Mouse (Mus musculus) forebrain, postnatal 0 days (tissue): ENCODE data around the gene AL607142.1. TPM values are rescaled to one million over a fixed set of nuclear protein-coding genes. Genes with fewer than 3 reads are reported as not detected.
A peak's percentile ranks its signal among the peaks of the same experiment; 100 is the strongest.

Experiments used
- ATAC-seq: fragments of 200-750 bp; cut with Nextera tagmentation; 2 replicates; pipeline ENCODE4 v1.8.0; 2017; ENCODE audit warnings: mild to moderate bottlenecking, moderate library complexity
- DNase-seq: peaks from one replicate; pipeline ENCODE4 v3.0.0-alpha.2; 2015
- H3K27ac ChIP-seq: fragments of 300-500 bp; sonication (generic); 2 replicates; pipeline ENCODE4 v1.5.1; 2014; ENCODE audit warnings: low read depth, mild to moderate bottlenecking, antibody characterized with exemption, low read length, moderate library complexity, mixed read lengths
- H3K27me3 ChIP-seq: fragments of 300-500 bp; sonication (generic); 2 replicates; pipeline ENCODE4 v1.6.1; 2014; ENCODE audit warnings: mild to moderate bottlenecking, low read length, mixed read lengths; ENCODE audit not compliant: insufficient read depth
- H3K36me3 ChIP-seq: fragments of 300-500 bp; sonication (generic); 2 replicates; pipeline ENCODE4 v1.6.1; 2014; ENCODE audit warnings: mild to moderate bottlenecking, moderate library complexity; ENCODE audit not compliant: insufficient read depth
- H3K4me1 ChIP-seq: fragments of 300-500 bp; sonication (generic); 2 replicates; pipeline ENCODE4 v1.6.1; 2014; ENCODE audit warnings: antibody characterized with exemption; ENCODE audit not compliant: insufficient read depth
- H3K4me2 ChIP-seq: fragments of 300-500 bp; sonication (generic); 2 replicates; pipeline ENCODE4 v1.6.1; 2014; ENCODE audit warnings: low read depth, mild to moderate bottlenecking, moderate library complexity
- H3K4me3 ChIP-seq: fragments of 300-500 bp; sonication (generic); 2 replicates; pipeline ENCODE4 v1.5.1; 2014; ENCODE audit warnings: low read depth, low read length, mixed read lengths
- H3K9ac ChIP-seq: fragments of 300-500 bp; sonication (generic); 2 replicates; pipeline ENCODE4 v1.6.1; 2014; ENCODE audit warnings: mild to moderate bottlenecking
- H3K9me3 ChIP-seq: fragments of 300-500 bp; sonication (generic); 2 replicates; pipeline ENCODE4 v1.6.1; 2016; ENCODE audit warnings: low read length
- CTCF ChIP-seq: sonication (generic); IDR thresholded peaks from 2 replicates; pipeline ENCODE4 v1.5.1; 2016; ENCODE audit warnings: antibody characterized with exemption, control low read depth, low read depth
- WGBS: fragments of 180-500 bp; shearing (Covaris S2); extraction: QIAGEN DNeasy Blood & Tissue Kit; methylation state at CpG from one replicate; pipeline ENCODE4 v1.1.7; 2014; 5-methylcytosine and 5-hydroxymethylcytosine counted together
- polyA plus RNA-seq: library from polyadenylated mRNA; unstranded; fragments of >200 nt; fragmentation: Nextera tagmentation; extraction: Ambion mirVana; gene quantifications from 2 replicates; pipeline ENCODE4 v1.2.1, GENCODE M21; 2015
- total RNA-seq: library from RNA; depleted of rRNA; stranded (reverse); fragments of >200 nt; gene quantifications from 2 replicates; pipeline ENCODE4 v1.2.3, GENCODE M21; 2014

The AL607142.1 gene
- total and polyA plus RNA-seq, 2 experiments from 2014 or later = not detected

- Histone ChIP-seq H3K4me3 (no peak overlapping the region), H3K4me1 (no peaks in the 10 kb centered on the region), H3K27me3 (no peaks in the 10 kb centered on the region), H3K36me3 (peaks cover 50% of the 10 kb centered on the region), H3K9me3 (peaks cover 11% of the 10 kb centered on the region; the same call in 1 of the 2 replicates), H3K4me2 (no peak overlapping the region), H3K27ac (no peak overlapping the region), H3K9ac (no peak overlapping the region)
- WGBS = 81% methylated on average over 19 of the region's 19 CpGs
- ATAC-seq = no peak
- DNase-seq = no peak
- TF ChIP-seq CTCF = no peak
Observed at GRCm38 (mm10) chr4:120096935-120097334, 32.1 kb downstream of the AL607142.1 start.

GRCm38 (mm10) chr4:120101186-120101585, 36.4 kb downstream of the AL607142.1 start:
- ATAC-seq (no peak), DNase-seq (no peak)
- no peak overlapping the region for H3K4me3 ChIP-seq
- H3K9ac ChIP-seq = no peak overlapping the region
- no peak overlapping the region for H3K27ac ChIP-seq
- H3K4me2 ChIP-seq = no peak overlapping the region
- H3K27me3 ChIP-seq = no peaks in the 10 kb centered on the region
- H3K36me3 ChIP-seq = peaks cover 36% of the 10 kb centered on the region
- TF ChIP-seq CTCF = no peak
- H3K9me3 ChIP-seq = peaks cover 11% of the 10 kb centered on the region; the same call in 1 of the 2 replicates
- no peaks in the 10 kb centered on the region for H3K4me1 ChIP-seq

- WGBS = 50% methylated on average over 5 of the region's 5 CpGs
- Histone ChIP-seq H3K4me1 (no peaks in the 10 kb centered on the region), H3K9ac (no peak overlapping the region), H3K27me3 (no peaks in the 10 kb centered on the region), H3K27ac (no peak overlapping the region), H3K4me2 (no peak overlapping the region), H3K36me3 (peaks cover 8% of the 10 kb centered on the region; the same call in 1 of the 2 replicates), H3K4me3 (no peak overlapping the region), H3K9me3 (no peaks in the 10 kb centered on the region)
- ATAC-seq = peak; percentile 65
- peak; percentile 87 for TF ChIP-seq CTCF
- DNase-seq = peak; percentile 72
Observed at GRCm38 (mm10) chr4:120104599-120104998, 39.8 kb downstream of the AL607142.1 start.

GRCm38 (mm10) chr4:120106362-120106761, 41.6 kb downstream of the AL607142.1 start:
- Histone ChIP-seq H3K36me3 (peaks cover 8% of the 10 kb centered on the region; the same call in 1 of the 2 replicates), H3K4me2 (no peak overlapping the region), H3K4me1 (no peaks in the 10 kb centered on the region), H3K9me3 (no peaks in the 10 kb centered on the region), H3K9ac (no peak overlapping the region), H3K27ac (no peak overlapping the region), H3K27me3 (no peaks in the 10 kb centered on the region), H3K4me3 (no peak overlapping the region)
- ATAC-seq (no peak), DNase-seq (no peak)
- 90% methylated on average over 3 of the region's 3 CpGs for WGBS
- no peak for TF ChIP-seq CTCF

- H3K9me3 ChIP-seq = no peaks in the 10 kb centered on the region
- H3K4me2 ChIP-seq = no peak overlapping the region
- no peak for DNase-seq
- peaks cover 8% of the 10 kb centered on the region; the same call in 1 of the 2 replicates for H3K36me3 ChIP-seq
- no peak overlapping the region for H3K4me3 ChIP-seq
- ATAC-seq = no peak
- no peak overlapping the region for H3K9ac ChIP-seq
- WGBS = 73% methylated on average over 8 of the region's 8 CpGs
- TF ChIP-seq CTCF = no peak
- no peaks in the 10 kb centered on the region for H3K27me3 ChIP-seq
- H3K27ac ChIP-seq = no peak overlapping the region
- no peaks in the 10 kb centered on the region for H3K4me1 ChIP-seq
Observed at GRCm38 (mm10) chr4:120107787-120108186, 43.0 kb downstream of the AL607142.1 start.

- Histone ChIP-seq H3K9ac (no peak overlapping the region), H3K36me3 (no peaks in the 10 kb centered on the region; the same call in 1 of the 2 replicates), H3K4me1 (no peaks in the 10 kb centered on the region), H3K9me3 (no peaks in the 10 kb centered on the region), H3K27me3 (no peaks in the 10 kb centered on the region), H3K27ac (no peak overlapping the region), H3K4me2 (no peak overlapping the region), H3K4me3 (no peak overlapping the region)
- TF ChIP-seq CTCF = no peak
- ATAC-seq = no peak
- no peak for DNase-seq
- 80% methylated on average over 3 of the region's 3 CpGs for WGBS
Observed at GRCm38 (mm10) chr4:120115516-120115915, 50.7 kb downstream of the AL607142.1 start.

- no peak overlapping the region for H3K4me3 ChIP-seq
- H3K4me2 ChIP-seq = no peak overlapping the region
- ATAC-seq (peak; percentile 25; the same call in 1 of the 2 replicates), DNase-seq (no peak)
- no peaks in the 10 kb centered on the region for H3K4me1 ChIP-seq
- WGBS = 85% methylated on average over 1 of the region's 1 CpGs
- H3K36me3 ChIP-seq = no peaks in the 10 kb centered on the region; the same call in 1 of the 2 replicates
- no peaks in the 10 kb centered on the region for H3K27me3 ChIP-seq
- no peaks in the 10 kb centered on the region for H3K9me3 ChIP-seq
- no peak overlapping the region for H3K9ac ChIP-seq
- H3K27ac ChIP-seq = no peak overlapping the region
- no peak for TF ChIP-seq CTCF
Observed at GRCm38 (mm10) chr4:120116312-120116711, 51.5 kb downstream of the AL607142.1 start.
